Mouse (Mus musculus) left cerebral cortex, adult 2 months (tissue): ENCODE data around the gene Dnajb9. TPM values are rescaled to one million over a fixed set of nuclear protein-coding genes. Genes with fewer than 3 reads are reported as not detected.

Experiments
- DNase-seq, 2 experiments: peaks; one replicate each; pipeline ENCODE4 v3.0.0; 2021 to 2022; ENCODE audit warnings: low spot score in 2 of 2, mixed read lengths in 1 of 2; ENCODE audit errors: extremely low spot score in 1 of 2
- H3K27ac ChIP-seq: fragments of 200-600 bp; 2 replicates; pipeline ENCODE4 v1.8.1; 2022
- H3K4me3 ChIP-seq: fragments of 200-600 bp; 2 replicates; pipeline ENCODE4 v1.8.1; 2022
- CTCF ChIP-seq: fragments of 200-600 bp; IDR thresholded peaks from 2 replicates; pipeline ENCODE4 v1.8.1; 2022; ENCODE audit warnings: antibody characterized with exemption, mild to moderate bottlenecking, moderate library complexity
- intact Hi-C: fragments of 180-260 bp; cut with DNase I; formaldehyde crosslinking; loops from one replicate; pipeline ENCODE4 v1.15.1; 2025
- microRNA-seq, 2 experiments: library from miRNA; unstranded; fragments of <30 nt; microRNA quantifications; one replicate each; pipeline ENCODE4 v1.2.0; 2021
- total RNA-seq, 2 experiments: library from RNA; stranded (reverse); gene quantifications; 2 replicates each; pipeline ENCODE4 v1.2.3; 2021

Gene Dnajb9
- total RNA-seq, 2 experiments from 2014 or later, result 42.6 to 42.9 TPM

- Histone ChIP-seq H3K4me3 (peak overlapping the region; percentile 99), H3K27ac (peak overlapping the region; percentile 92)
- peak; percentile 11 for TF ChIP-seq CTCF
- intact Hi-C loops, result no loop called here
- DNase-seq, result peak in 1 of 2 experiments; percentile 26
These were observed 844 bp downstream of the Dnajb9 start for GRCm38 (mm10) chr12:44209141-44209823.

GRCm38 (mm10) chr12:44197873-44198525, 12.1 kb downstream of the Dnajb9 start:
- no peak overlapping the region for H3K4me3 ChIP-seq
- DNase-seq, result no peak
- H3K27ac ChIP-seq, result no peak overlapping the region
- no peak for TF ChIP-seq CTCF
- intact Hi-C loops, result no loop called here

GRCm38 (mm10) chr12:44181081-44181982, 28.8 kb downstream of the Dnajb9 start:
- TF ChIP-seq CTCF, result peak; percentile 78
- intact Hi-C loops, result no loop called here
- DNase-seq, result peak; percentile 52 to 61
- H3K27ac ChIP-seq, result no peak overlapping the region
- peak overlapping the region; percentile 39 for H3K4me3 ChIP-seq

GRCm38 (mm10) chr12:44177038-44177355, 33.1 kb downstream of the Dnajb9 start:
- intact Hi-C loops, result no loop called here
- DNase-seq, result no peak
- Histone ChIP-seq H3K27ac (no peak overlapping the region), H3K4me3 (no peak overlapping the region)
- TF ChIP-seq CTCF, result no peak

GRCm38 (mm10) chr12:44176331-44177037, 33.6 kb downstream of the Dnajb9 start:
- no peak overlapping the region for H3K27ac ChIP-seq
- intact Hi-C loops, result no loop called here
- no peak for TF ChIP-seq CTCF
- no peak for DNase-seq
- H3K4me3 ChIP-seq, result no peak overlapping the region

GRCm38 (mm10) chr12:44166949-44167348, 43.2 kb downstream of the Dnajb9 start:
- Histone ChIP-seq H3K4me3 (no peak overlapping the region), H3K27ac (no peak overlapping the region)
- intact Hi-C loops, result no loop called here
- TF ChIP-seq CTCF, result peak; percentile 88
- DNase-seq, result peak in 1 of 2 experiments; percentile 47

GRCm38 (mm10) chr12:44159349-44159748, 50.8 kb downstream of the Dnajb9 start:
- H3K4me3 ChIP-seq, result no peak overlapping the region
- no peak for TF ChIP-seq CTCF
- no peak for DNase-seq
- H3K27ac ChIP-seq, result no peak overlapping the region
- intact Hi-C loops, result no loop called here

Small RNA genes lying within 50 kb of the gene (microRNA-seq; reads per million reads assigned to microRNA genes)
- 0.24 to 0.49 reads per million in 2 experiments for gene Mir5627

Other genes starting within 250 kb of the Dnajb9 start
- 100 to 1,000 TPM; 134 to 149 TPM for gene Pnpla8, start 11.0 kb upstream of the Dnajb9 start, total RNA-seq
- 100 to 1,000 TPM; 515 to 517 TPM for gene Nrcam, start 118.6 kb upstream of the Dnajb9 start, total RNA-seq